Mouse (Mus musculus) midbrain, embryonic 13.5 days (tissue): ENCODE data around the gene Gm21987. TPM values are rescaled to one million over a fixed set of nuclear protein-coding genes. Genes with fewer than 3 reads are reported as not detected.
"Not testable (repeated sequence)": the region's sequence is repeated elsewhere in the genome, so short reads cannot be mapped to it uniquely, and the experiment has no call there.

ENCODE experiments used
- ATAC-seq: fragments of 200-750 bp; cut with Nextera tagmentation; 2 replicates; pipeline ENCODE4 v1.8.0; 2017; ENCODE audit warnings: mild to moderate bottlenecking, moderate TSS enrichment, moderate library complexity
- H3K27ac ChIP-seq: fragments of 300-500 bp; sonication (generic); 2 replicates; pipeline ENCODE4 v1.5.1; 2015; ENCODE audit warnings: inconsistent platforms, mild to moderate bottlenecking, moderate library complexity
- H3K27me3 ChIP-seq: fragments of 300-500 bp; sonication (generic); 2 replicates; pipeline ENCODE4 v1.6.1; 2015; ENCODE audit warnings: mild to moderate bottlenecking, inconsistent platforms
- H3K36me3 ChIP-seq: fragments of 300-500 bp; sonication (generic); 2 replicates; pipeline ENCODE4 v1.6.1; 2015; ENCODE audit warnings: mild to moderate bottlenecking, inconsistent platforms
- H3K4me1 ChIP-seq: fragments of 300-500 bp; sonication (generic); replicated peaks from 2 replicates; pipeline ENCODE4 v1.6.1; 2015; ENCODE audit warnings: inconsistent platforms
- H3K4me2 ChIP-seq: fragments of 300-500 bp; sonication (generic); replicated peaks from 2 replicates; pipeline ENCODE4 v1.6.1; 2015; ENCODE audit warnings: moderate library complexity, mild to moderate bottlenecking, inconsistent platforms
- H3K4me3 ChIP-seq: fragments of 300-500 bp; sonication (generic); replicated peaks from 2 replicates; pipeline ENCODE4 v1.5.1; 2015; ENCODE audit warnings: mild to moderate bottlenecking, inconsistent platforms
- H3K9ac ChIP-seq: fragments of 300-500 bp; sonication (generic); replicated peaks from 2 replicates; pipeline ENCODE4 v1.6.1; 2015; ENCODE audit warnings: mild to moderate bottlenecking, inconsistent platforms
- H3K9me3 ChIP-seq: fragments of 300-500 bp; sonication (generic); 2 replicates; pipeline ENCODE4 v1.6.1; 2016; ENCODE audit warnings: mild to moderate bottlenecking, inconsistent platforms
- WGBS: fragments of 180-500 bp; shearing (Covaris S2); methylation state at CpG from one replicate; pipeline ENCODE4 v1.1.7; 2015; 5-methylcytosine and 5-hydroxymethylcytosine counted together
- polyA plus RNA-seq: library from polyadenylated mRNA; unstranded; fragments of >200 nt; fragmentation: Nextera tagmentation; extraction: Ambion mirVana; gene quantifications from 2 replicates; pipeline ENCODE4 v1.2.1, GENCODE M21; 2015

The Gm21987 gene
- polyA plus RNA-seq, 1 experiment from 2014 or later = not detected

GRCm38 (mm10) chr16:38324311-38324710 is 22.5 kb upstream of the Gm21987 start:
- H3K4me3 ChIP-seq = no peak overlapping the region
- no peaks in the 10 kb centered on the region for H3K4me1 ChIP-seq
- no peaks in the 10 kb centered on the region for H3K27me3 ChIP-seq
- WGBS = 88% methylated on average over 15 of the region's 15 CpGs
- no peak overlapping the region for H3K9ac ChIP-seq
- no peak overlapping the region for H3K4me2 ChIP-seq
- H3K36me3 ChIP-seq = no peaks in the 10 kb centered on the region
- no peak overlapping the region for H3K27ac ChIP-seq
- peaks cover 1% of the 10 kb centered on the region; the same call in 1 of the 2 replicates for H3K9me3 ChIP-seq
- no peak for ATAC-seq

- 79% methylated on average over 11 of the region's 11 CpGs for WGBS
- Histone ChIP-seq H3K36me3 (no peaks in the 10 kb centered on the region), H3K9ac (no peak overlapping the region), H3K9me3 (peaks cover 3% of the 10 kb centered on the region; the same call in 1 of the 2 replicates), H3K27me3 (no peaks in the 10 kb centered on the region), H3K27ac (no peak overlapping the region), H3K4me3 (no peak overlapping the region), H3K4me1 (no peaks in the 10 kb centered on the region), H3K4me2 (no peak overlapping the region)
- no peak for ATAC-seq
Measured at GRCm38 (mm10) chr16:38326778-38327397, 20.0 kb upstream of the Gm21987 start.

- no peaks in the 10 kb centered on the region for H3K4me1 ChIP-seq
- H3K4me2 ChIP-seq = no peak overlapping the region
- WGBS = 78% methylated on average over 3 of the region's 3 CpGs
- H3K27ac ChIP-seq = no peak overlapping the region
- peaks cover 3% of the 10 kb centered on the region; the same call in 1 of the 2 replicates for H3K9me3 ChIP-seq
- H3K36me3 ChIP-seq = no peaks in the 10 kb centered on the region
- H3K9ac ChIP-seq = no peak overlapping the region
- no peak overlapping the region for H3K4me3 ChIP-seq
- no peak for ATAC-seq
- no peaks in the 10 kb centered on the region for H3K27me3 ChIP-seq
Measured at GRCm38 (mm10) chr16:38329340-38329739, 17.5 kb upstream of the Gm21987 start.

DNA sequence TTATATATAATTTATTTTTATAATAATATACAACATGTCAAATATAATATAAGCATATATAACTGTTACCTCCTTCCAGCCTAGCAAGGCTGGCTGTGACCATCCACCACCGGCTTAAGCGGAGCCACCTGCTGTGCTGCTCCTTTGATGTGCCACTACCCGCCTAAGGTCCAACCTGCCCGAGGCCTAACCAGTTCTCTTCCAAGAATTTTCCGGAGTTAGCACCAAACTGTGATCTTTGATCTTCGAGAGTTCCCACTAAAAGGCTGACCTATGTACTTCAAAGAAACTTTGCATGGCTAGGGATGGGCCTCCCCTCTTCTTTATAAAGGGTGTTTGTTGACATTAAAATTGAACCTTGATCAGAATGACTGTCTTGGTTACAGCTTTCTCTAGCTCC is 12.4 kb upstream of the Gm21987 start:
- Histone ChIP-seq H3K9ac (no peak overlapping the region), H3K27ac (no peak overlapping the region), H3K36me3 (no peaks in the 10 kb centered on the region), H3K27me3 (no peaks in the 10 kb centered on the region), H3K4me2 (no peak overlapping the region), H3K9me3 (peaks cover under 1% of the 10 kb centered on the region; the same call in 1 of the 2 replicates), H3K4me3 (no peak overlapping the region), H3K4me1 (no peaks in the 10 kb centered on the region)
- ATAC-seq = no peak
- 45% methylated on average over 6 of the region's 6 CpGs for WGBS

DNA sequence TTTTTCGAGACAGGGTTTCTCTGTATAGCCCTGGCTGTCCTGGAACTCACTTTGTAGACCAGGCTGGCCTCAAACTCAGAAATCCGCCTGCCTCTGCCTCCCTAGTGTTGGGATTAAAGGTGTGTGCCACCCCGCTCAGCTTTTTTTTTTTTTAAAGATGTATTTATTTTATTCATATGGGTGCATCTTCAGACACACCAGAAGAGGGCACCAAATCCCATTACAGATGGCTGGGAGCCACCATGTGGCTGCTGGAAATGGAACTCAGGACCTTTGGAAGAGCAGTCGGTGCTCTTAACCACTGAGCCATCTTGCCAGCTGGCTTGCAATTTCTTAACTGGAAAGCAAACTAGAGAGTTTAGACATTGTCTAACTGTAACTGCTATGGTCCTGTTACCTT is 8.8 kb upstream of the Gm21987 start:
- not testable (repeated sequence) for H3K36me3 ChIP-seq, H3K27me3 ChIP-seq, H3K9me3 ChIP-seq, H3K4me1 ChIP-seq, H3K27ac ChIP-seq, H3K4me2 ChIP-seq, H3K4me3 ChIP-seq, ATAC-seq, H3K9ac ChIP-seq
- 81% methylated on average over 4 of the region's 4 CpGs for WGBS

- Histone ChIP-seq H3K4me1 (peaks cover 9% of the 10 kb centered on the region), H3K4me2 (peak within 1 kb of the TSS; percentile 75), H3K36me3 (no peaks in the 10 kb centered on the region), H3K27me3 (no peaks in the 10 kb centered on the region), H3K9ac (peak within 1 kb of the TSS; percentile 63), H3K4me3 (peak within 1 kb of the TSS; percentile 43), H3K27ac (no peak within 1 kb of the TSS), H3K9me3 (no peaks in the 10 kb centered on the region)
- peak; percentile 94 for ATAC-seq
- WGBS = 9% methylated on average over 30 of the region's 30 CpGs
Measured at GRCm38 (mm10) chr16:38341396-38342324, 5.2 kb upstream of the Gm21987 start, which contains the start of gene Maats1. Gene Maats1, minus strand, starts transcription at chr16:38342143.

DNA sequence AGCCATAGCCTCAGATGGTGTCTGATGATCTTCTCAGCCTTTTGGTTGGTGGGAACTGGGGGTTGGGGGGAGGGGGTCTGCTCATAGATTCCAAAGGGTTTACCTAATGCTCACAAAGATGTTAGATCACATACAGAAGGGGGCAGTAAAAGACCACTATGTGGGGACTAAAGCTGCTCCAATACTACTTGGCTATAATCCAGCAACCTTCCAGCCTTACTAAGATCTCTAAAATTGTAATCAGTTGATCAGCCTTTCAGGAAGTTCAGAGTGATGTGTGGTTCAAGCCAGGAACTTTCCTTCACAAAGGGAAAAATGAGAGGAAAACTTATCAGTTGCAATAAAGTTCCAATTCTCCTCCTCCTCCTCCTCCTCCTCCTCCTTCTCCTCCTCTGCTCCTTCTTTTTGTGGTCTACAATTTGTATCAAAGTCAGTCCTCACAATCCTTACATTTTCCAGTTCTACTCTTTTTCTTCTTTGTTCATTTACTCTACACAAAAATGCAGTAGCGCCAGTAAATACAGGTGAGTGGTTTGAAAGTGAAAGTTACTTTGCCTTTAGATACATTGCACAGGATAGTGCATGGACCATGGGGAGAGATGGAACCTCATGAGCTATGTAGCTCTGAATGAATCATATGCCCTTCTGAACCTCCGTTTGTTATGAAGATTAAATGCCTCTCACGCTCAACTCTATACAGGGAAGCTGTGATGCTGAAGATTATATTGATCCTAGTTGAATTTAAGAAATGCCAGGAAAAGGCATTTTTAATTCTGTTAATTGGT is 1.7 kb upstream of the Gm21987 start:
- H3K4me2 ChIP-seq = no peak overlapping the region
- H3K36me3 ChIP-seq = peaks cover 5% of the 10 kb centered on the region
- peaks cover 19% of the 10 kb centered on the region for H3K4me1 ChIP-seq
- WGBS = 85% methylated on average over 3 of the region's 3 CpGs
- no peak overlapping the region for H3K4me3 ChIP-seq
- H3K27ac ChIP-seq = no peak overlapping the region
- H3K9me3 ChIP-seq = no peaks in the 10 kb centered on the region
- no peak overlapping the region for H3K9ac ChIP-seq
- ATAC-seq = no peak
- no peaks in the 10 kb centered on the region for H3K27me3 ChIP-seq

GRCm38 (mm10) chr16:38347588-38347987 is 748 bp downstream of the Gm21987 start:
- peaks cover 10% of the 10 kb centered on the region for H3K4me1 ChIP-seq
- no peak for ATAC-seq
- no peak overlapping the region for H3K27ac ChIP-seq
- 64% methylated on average over 6 of the region's 6 CpGs for WGBS
- H3K9ac ChIP-seq = peak overlapping the region; percentile 90; the same call in 1 of the 2 replicates
- H3K36me3 ChIP-seq = peaks cover 25% of the 10 kb centered on the region
- H3K4me2 ChIP-seq = peak overlapping the region; percentile 78
- peak overlapping the region; percentile 93 for H3K4me3 ChIP-seq
- no peaks in the 10 kb centered on the region for H3K9me3 ChIP-seq
- H3K27me3 ChIP-seq = no peaks in the 10 kb centered on the region

- H3K4me2 ChIP-seq = no peak overlapping the region
- no peak for ATAC-seq
- H3K9ac ChIP-seq = no peak overlapping the region
- no peak overlapping the region for H3K4me3 ChIP-seq
- 90% methylated on average over 9 of the region's 9 CpGs for WGBS
- no peak overlapping the region for H3K27ac ChIP-seq
- H3K36me3 ChIP-seq = peaks cover 25% of the 10 kb centered on the region
- H3K4me1 ChIP-seq = peaks cover 10% of the 10 kb centered on the region
- H3K9me3 ChIP-seq = no peaks in the 10 kb centered on the region
- H3K27me3 ChIP-seq = no peaks in the 10 kb centered on the region
Measured at GRCm38 (mm10) chr16:38348217-38348761, 1.4 kb downstream of the Gm21987 start.

GRCm38 (mm10) chr16:38349881-38350280 is 3.0 kb downstream of the Gm21987 start:
- Histone ChIP-seq H3K4me2 (no peak overlapping the region), H3K9me3 (no peaks in the 10 kb centered on the region), H3K36me3 (peaks cover 25% of the 10 kb centered on the region), H3K4me3 (no peak overlapping the region), H3K27ac (no peak overlapping the region), H3K9ac (no peak overlapping the region), H3K27me3 (no peaks in the 10 kb centered on the region), H3K4me1 (peaks cover 10% of the 10 kb centered on the region)
- ATAC-seq = no peak
- WGBS = 90% methylated on average over 2 of the region's 2 CpGs

GRCm38 (mm10) chr16:38350361-38350855 is 3.6 kb downstream of the Gm21987 start:
- Histone ChIP-seq H3K36me3 (peaks cover 25% of the 10 kb centered on the region), H3K9me3 (no peaks in the 10 kb centered on the region), H3K4me2 (no peak overlapping the region), H3K4me1 (peaks cover 10% of the 10 kb centered on the region), H3K27me3 (no peaks in the 10 kb centered on the region), H3K9ac (no peak overlapping the region), H3K27ac (no peak overlapping the region), H3K4me3 (no peak overlapping the region)
- WGBS = 89% methylated on average over 7 of the region's 7 CpGs
- no peak for ATAC-seq
